Mouse (Mus musculus) right cerebral cortex, adult 2 months (tissue): ENCODE measurements around the gene Lrp1.

ENCODE experiments used
- DNase-seq, 2 experiments: peaks; one replicate each; pipeline ENCODE4 v3.0.0; 2021 to 2022; ENCODE audit warnings: low spot score in 2 of 2

The Lrp1 gene

DNA sequence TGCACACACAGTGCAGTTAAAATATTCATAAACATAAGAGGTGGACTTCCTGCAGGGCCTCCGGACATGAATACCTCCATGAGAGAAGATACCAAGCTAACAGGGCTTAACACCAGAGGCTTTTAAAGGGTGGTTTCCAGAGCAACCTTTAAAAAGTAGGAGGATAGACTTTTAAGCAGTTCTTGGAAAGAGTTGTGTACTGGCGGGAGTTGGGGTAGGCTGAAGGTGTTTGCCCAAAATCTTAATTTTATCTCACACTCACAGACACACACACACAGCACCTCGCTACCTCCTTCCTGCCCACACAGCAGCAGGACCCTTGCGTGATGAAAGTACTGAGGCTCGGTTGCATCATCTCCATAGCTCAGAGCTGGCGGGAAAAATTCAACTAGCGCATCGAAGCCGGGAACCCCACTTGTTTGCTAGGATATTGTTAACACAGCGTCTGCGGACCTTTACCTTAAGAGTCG is 99.3 kb downstream of the Lrp1 start:
- no peak for DNase-seq

DNA sequence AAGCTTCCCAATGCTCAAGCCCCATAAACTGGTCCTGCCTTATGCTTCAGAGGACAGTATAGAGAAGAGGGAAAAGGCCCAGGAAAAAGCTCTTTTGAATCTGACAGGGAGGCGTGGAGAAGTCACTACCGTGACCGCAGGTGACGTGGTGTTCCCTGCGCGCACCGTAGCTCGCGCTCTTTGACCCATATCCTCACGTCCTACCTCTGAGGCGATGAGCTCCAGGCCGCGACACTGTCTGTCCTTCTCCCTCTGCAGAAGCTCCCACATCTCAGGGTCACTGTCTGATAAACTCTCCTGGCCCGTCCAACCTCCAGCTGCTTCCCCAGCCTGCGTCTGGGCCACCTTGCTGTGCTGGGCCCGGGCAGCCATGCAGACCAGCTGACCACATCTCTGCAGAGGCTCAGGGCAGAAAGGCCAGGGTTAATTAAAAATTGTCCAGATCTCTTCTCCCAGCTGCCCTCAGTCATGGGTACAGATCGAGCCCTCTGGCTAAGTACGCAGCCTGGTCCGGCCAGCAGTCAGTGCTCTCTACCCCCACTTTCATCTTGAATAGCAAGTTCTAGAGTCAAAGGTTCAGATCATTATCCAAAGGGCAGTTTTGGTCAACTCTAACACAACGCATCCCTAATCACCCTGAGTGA is 100.1 kb downstream of the Lrp1 start:
- DNase-seq, result no peak

DNA sequence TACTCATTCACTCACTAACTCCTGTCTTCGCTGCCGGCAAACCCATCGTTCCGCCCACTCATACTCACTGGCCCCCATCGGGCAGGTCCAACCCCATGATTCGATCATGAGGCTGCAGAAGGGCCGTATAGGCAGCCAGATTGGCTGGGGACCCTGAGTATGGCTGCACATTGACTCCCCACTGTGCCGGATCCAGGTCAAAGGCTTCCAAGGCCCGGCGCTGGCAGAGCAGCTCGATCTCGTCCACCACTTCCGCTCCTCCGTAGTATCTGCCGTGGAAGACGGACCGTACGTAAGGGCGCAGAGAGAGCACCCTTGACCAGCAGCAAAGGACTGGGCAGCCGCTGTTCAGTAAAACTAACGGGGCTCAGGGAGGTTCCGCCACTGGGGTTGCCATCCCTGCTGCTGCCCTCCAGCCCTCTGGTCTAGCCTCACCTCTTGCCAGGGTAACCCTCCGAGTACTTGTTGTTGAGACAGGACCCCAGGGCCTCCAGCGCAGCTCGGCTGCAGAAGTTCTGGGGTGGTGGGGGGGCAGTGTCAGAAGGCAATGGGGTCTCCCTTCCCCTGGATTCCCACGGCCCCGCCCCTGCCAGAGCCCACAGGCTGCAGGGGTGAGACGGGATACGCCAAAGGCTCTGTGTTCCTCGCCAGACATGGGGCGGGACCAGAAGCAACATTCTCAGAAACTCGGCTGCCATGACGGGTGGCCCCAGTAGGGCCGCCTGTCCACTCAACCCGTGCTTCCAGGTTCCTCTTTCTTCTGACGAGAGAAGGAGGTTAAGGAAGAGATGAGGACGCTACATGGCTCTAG is 100.8 kb downstream of the Lrp1 start:
- no peak for DNase-seq

GRCm38 (mm10) chr10:127519041-127519701 is 101.8 kb downstream of the Lrp1 start:
- DNase-seq, result no peak

- no peak for DNase-seq
These were observed 103.0 kb downstream of the Lrp1 start for GRCm38 (mm10) chr10:127517941-127518340.

- no peak for DNase-seq
These were observed 104.2 kb downstream of the Lrp1 start for GRCm38 (mm10) chr10:127516576-127517260.

- no peak for DNase-seq
These were observed 104.9 kb downstream of the Lrp1 start for GRCm38 (mm10) chr10:127515983-127516459.

DNA sequence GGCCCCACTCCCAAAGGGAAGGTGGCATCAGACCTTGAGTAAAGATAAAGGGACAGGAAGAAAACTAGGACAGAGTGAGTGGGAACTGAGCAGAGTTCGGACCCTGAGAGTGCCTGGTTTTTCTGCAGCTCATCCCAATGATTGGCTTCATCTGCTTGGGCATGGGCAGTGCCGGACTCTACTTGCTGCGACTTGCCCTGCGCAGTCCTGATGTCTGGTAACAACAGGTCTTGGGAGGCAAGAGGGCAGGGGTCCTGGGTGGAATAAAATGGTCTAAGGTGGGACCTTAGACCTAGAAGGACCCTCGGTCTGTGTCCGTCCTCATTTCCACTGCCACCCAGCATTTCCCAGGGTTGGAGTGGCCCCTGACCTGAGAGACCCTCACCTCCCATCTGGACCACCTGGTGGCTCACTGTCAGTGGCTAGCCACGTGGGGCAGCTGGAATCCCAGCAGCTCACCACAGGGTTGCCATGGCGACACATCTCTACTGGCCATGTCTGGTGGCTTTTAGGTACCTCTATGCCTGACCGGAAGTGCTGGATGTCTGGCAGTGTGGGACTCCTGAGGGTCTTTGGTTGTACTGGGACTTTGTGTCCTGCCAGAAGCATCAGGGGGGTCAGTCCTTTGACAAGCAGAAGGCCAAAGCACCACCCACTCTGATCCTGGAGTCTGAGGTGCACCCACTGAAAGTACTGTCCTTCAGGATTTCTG is 105.5 kb downstream of the Lrp1 start:
- no peak for DNase-seq

GRCm38 (mm10) chr10:127514764-127515163 is 106.2 kb downstream of the Lrp1 start, which contains the start of gene Ndufa4l2:
Gene Ndufa4l2, plus strand, starts transcription at chr10:127514967.
- no peak for DNase-seq

- no peak for DNase-seq
These were observed 106.7 kb downstream of the Lrp1 start for GRCm38 (mm10) chr10:127514111-127514698.

- DNase-seq, result no peak
These were observed 107.4 kb downstream of the Lrp1 start for GRCm38 (mm10) chr10:127513501-127514091.

DNA sequence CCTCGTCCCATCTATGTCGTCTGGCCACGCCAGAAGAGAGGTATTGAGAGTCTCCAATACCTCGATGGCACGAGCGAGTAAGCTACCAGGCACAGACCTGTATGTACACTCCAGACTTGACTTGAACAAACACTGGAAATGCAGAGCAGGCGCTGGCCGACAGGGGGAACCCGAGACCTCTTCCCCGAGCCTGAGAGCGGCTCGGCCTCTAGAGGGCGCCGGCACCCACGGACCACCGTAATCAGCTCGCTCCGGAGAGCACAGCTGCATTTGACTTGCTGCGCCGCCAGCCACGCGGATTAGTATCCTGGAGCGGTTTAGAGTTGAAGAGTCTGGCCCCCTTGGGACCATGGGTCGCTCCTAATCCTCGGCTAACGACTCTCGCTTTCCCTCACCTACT is 108.1 kb downstream of the Lrp1 start:
- DNase-seq, result peak; percentile 97 to 98

DNA sequence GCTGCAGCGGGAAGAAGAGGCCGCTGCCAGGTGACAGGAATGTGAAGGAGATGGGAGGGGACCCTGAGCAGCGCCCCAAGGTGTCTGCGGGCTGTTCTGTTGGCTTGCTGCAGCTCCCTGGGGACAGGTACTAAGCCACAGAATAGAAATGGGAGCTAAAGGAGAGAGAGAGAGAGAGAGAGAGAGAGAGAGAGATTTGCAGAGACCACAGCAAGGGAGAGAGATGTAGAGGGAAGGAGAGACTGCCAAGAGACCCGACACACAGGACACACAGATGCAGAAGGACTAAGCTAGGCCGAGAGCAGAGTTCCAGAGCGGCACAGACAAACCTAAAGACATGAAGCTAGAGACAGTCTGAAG is 108.7 kb downstream of the Lrp1 start:
- DNase-seq, result no peak

DNA sequence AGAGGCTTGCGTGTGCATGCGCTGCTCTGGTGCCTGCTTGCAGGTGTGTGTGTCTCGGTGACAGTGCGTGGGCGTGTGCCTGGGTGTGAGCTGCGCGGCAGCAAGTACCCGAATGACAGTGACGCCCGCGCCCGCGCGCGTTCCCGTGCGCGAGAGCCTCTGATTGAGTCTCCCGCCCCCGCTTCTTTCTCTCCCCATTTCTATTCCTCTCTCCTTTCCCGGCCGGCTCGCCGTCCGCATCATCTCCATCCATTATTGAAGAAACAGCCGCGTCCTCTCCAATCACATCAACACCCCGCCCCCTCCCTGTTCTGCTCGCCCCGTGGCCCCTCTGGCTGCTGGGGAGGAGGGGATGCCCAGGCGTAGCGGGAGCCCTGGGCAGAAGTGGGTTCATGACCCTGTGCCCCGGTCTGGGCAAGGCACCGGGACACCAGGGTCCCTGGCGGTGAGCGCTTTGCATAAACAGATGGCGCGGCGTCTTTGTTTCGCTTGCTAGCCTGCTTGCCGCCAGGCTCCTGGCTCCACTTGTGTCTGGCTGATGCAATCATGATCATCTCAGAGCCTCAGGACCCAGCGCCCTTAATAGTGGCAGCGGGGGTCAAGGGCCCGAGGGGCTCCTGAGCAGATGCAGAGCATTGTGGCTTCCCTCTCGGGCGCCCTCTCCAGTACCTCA is 109.2 kb downstream of the Lrp1 start:
- DNase-seq, result peak; percentile 92 to 93

DNA sequence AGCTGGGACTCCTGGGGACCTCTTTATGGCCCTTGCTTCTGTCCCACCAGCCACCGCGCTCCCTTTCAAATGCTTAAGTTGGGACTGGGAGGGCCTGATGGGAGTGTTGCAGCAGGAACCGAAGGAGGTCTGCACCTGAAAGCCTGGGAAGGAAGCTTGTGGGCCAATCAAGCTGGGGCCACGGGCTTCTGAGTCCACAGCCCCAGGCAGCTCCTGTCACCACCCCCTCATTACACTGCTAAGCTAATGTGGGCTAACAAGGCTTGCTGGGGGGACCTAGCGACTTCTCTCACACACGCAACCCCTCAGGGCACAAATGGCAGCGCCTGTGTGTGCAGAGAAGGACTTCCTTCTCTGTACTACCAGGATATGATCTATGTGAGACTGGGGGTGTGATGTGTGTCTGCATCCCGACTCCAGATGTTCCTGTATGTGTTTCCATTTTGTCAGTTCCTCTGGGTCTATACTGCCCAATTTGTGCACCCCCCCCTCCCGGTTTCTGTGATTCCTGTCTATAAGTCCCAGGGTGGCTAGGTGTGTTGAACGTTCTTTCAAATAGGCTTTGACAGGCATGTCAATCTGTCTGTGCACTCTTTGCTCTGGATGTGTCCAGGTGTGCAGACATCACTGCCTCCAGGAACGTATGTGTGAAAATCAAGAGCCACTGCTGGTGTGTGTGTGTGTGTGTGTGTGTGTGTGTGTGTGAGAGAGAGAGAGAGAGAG is 109.9 kb downstream of the Lrp1 start:
- DNase-seq, result no peak

DNA sequence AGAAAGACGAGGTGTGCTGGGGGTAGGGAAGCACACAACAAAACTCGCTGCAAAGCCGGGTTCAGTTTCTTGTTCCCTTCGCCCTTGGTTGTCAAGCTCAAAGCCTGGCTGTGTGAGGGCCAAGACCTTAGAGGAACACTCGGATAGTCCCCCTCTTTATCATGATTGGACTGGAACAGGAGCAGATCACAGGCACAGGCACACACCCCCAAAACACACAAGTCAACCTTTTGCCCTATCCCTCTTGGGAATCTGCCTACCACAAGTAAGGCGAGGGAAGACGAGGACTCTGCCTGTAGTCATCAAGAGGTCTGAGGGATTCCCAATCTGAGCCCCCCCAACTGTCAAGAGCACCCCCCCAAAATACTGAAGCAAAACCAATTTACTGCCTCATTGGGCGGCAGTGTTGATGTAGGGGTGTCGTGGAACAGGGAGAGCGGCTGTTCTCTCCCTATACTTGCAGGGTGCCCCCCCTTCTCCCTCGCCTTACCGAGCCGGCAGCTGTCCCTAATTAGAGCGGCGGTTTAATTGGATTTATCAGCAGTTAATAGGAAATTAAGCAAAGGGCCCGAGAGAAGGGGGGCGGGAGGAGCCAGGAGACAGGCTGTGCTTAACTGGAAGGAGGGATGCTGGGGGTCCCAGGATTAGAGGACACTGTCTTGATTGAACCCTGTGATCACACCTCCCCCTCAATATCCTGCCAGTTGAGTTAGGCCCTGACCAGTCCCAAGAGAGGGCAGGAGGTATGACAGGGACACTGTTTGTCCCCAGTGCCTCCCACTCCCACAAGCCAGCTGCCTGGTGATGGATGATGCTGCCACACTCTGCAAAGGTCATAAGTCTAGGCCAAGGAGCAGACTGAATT is 110.9 kb downstream of the Lrp1 start:
- no peak for DNase-seq

DNA sequence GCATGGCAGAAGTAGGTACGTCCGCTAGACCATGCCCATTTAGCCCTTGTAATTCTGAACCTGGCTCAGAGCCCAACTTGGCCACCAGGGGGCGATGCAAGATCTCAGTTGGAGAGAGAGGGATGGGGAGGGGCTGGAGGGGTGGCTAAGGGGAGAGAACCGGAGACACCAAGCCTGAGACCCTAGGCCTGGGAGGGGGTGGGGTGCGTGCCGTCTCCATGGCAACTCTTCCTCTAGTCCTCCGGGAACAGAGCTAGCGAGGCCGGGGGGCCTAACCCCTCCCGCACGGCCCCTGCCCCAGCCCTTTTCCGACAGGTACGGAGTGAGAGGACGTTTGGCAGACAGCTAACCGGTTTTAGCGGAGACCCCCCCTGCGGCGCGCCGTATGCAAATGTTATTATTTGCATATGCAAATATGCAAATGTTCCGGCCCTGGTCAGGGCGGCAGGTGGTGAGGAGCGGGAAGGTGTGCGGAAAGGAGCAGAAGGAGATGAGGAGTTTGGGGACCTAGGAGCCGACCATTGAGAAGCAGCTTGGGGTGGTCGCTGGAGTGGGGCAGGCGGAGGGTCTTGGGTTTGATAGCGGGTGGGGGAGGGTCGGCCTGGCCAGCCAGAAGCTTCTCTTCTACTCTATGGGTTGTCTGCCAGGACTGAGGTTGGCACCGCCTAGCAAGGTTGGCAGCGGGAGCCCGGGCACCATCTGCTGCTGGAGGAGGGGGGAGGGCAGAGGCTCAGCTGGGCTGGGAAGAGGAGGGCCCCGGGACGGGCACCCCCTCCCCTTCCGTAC is 111.7 kb downstream of the Lrp1 start:
- DNase-seq, result peak; percentile 87 to 88
